9 mouse cellular contexts compared by ENCODE assay signal in the genomic region with DNA sequence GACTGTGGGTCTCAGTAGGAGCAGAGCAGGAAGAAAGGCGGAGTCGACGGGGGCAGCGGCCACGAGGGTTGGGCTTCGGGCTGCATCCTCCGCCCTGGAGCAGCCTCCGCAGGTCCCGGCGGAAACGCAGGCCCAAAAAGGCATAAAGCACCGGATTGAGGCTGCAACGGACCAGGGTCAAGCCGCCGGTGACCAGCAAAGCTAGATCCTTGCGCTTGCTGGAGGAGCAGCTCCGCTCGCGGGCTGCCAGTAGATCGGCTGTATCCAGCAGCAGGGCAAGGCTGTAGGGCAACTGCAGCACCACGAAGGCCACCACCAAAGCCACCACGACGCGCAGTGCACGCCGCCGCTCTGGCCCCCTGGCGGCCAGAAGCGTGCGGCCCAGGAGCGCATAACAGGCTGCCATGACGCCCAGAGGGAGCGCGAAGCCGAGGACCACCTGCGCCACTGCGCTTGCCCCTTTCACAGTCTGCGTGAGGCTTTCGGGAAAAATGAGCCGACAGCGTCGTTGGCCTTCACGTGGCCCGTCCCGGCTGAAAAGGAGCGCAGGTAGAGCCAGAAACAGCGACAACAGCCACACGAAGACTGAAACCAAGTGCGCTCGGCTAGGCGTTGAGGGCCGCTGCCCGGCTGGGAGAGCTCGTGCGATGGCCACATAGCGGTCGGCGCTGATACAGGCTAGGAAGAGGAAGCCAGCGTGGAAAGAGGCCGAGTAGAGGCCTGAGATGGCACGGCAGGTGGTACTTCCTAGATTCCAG. TPM values are rescaled to one million over a fixed set of nuclear protein-coding genes. Genes with fewer than 3 reads are reported as not detected.
DNase-seq lines count a peak whose midpoint lies in the region; ATAC-seq and TF ChIP-seq lines count a peak whose summit lies in the region.
"Had no signal": no experiment of that assay in that cellular context is flagged by ENCODE, and none has a peak within 500 bp of the region (broad histone marks: within the 10 kb centered on the region; RNA-seq: fewer than 3 reads in every experiment).

No protein-coding gene starts in this region.

- H3K9ac ChIP-seq in limb, embryonic 13.5 days, result peak overlapping the region; percentile 63
- H3K9ac ChIP-seq in midbrain, embryonic 12.5 days (replicated peaks), result peak overlapping the region; percentile 54

- intact Hi-C loops in left cerebral cortex, adult 2 months (cut with DNase I), result loop anchor here (10.0 kb wide), 1 partner anchor 169 kb away; the partner anchor contains the start of gene Atp6v0a1
- intact Hi-C loops in gastrocnemius, postnatal 36 days (cut with DNase I), result loop anchor here (5.0 kb wide), 1 partner anchor 57 kb away; the partner anchor contains the start of genes Retreg3 and Tubg1

- H3K27me3 ChIP-seq in limb, embryonic 13.5 days, result peaks cover 79% of the 10 kb centered on the region
- H3K27me3 ChIP-seq in midbrain, embryonic 12.5 days, result peaks cover 83% of the 10 kb centered on the region
- H3K27me3 ChIP-seq: Patski had no signal

- peak overlapping the region; percentile 72 for H3K27ac ChIP-seq in left cerebral cortex, adult 2 months
- H3K27ac ChIP-seq in cortical plate, adult 2 months (ENCODE audit: insufficient read depth, low read length), result no peak overlapping the region
- no peak overlapping the region for H3K27ac ChIP-seq in limb, embryonic 13.5 days
- H3K27ac ChIP-seq in midbrain, embryonic 12.5 days (replicated peaks), result peak overlapping the region; percentile 52

- TF ChIP-seq CTCF in left cerebral cortex, adult 2 months (IDR thresholded peaks at IDR 0.05), result peak; percentile 96
- peak; percentile 45; the same call in 1 of the 2 replicates for TF ChIP-seq CTCF in cortical plate, adult 2 months (IDR thresholded peaks at IDR 0.05; ENCODE audit: extremely low read depth, insufficient read depth, low read length)

- peak; percentile 63 to 64 for DNase-seq in left cerebral cortex, adult 2 months (ENCODE audit: extremely low spot score in 1 of 2, low spot score in 2 of 2)
- no peak for DNase-seq in left cerebral cortex, adult 11 months (ENCODE audit: low spot score)
- DNase-seq in gastrocnemius, postnatal 36 days, result peak; percentile 78 to 81
- peak; percentile 88 for DNase-seq in induced T-regulatory cell, adult 2 months (ENCODE audit: low read depth)
- DNase-seq in spleen, postnatal 36 days (ENCODE audit: low spot score in 2 of 2), result peak; percentile 72 to 80

- H3K4me2 ChIP-seq in limb, embryonic 13.5 days (replicated peaks), result peak overlapping the region; percentile 89
- H3K4me2 ChIP-seq in midbrain, embryonic 12.5 days (replicated peaks), result peak overlapping the region; percentile 59

- no peaks in the 10 kb centered on the region for H3K36me3 ChIP-seq in limb, embryonic 13.5 days
- H3K36me3 ChIP-seq in midbrain, embryonic 12.5 days, result no peaks in the 10 kb centered on the region

- peaks cover 5% of the 10 kb centered on the region for H3K4me1 ChIP-seq in cortical plate, adult 2 months (ENCODE audit: control insufficient read depth, insufficient read depth, low read length)
- peaks cover 76% of the 10 kb centered on the region for H3K4me1 ChIP-seq in limb, embryonic 13.5 days
- H3K4me1 ChIP-seq in midbrain, embryonic 12.5 days, result peaks cover 72% of the 10 kb centered on the region

- TF ChIP-seq POLR2A in cortical plate, adult 2 months (IDR thresholded peaks at IDR 0.05; ENCODE audit: extremely low read depth, insufficient read depth, low read length), result no peak

- no peaks in the 10 kb centered on the region for H3K9me3 ChIP-seq in limb, embryonic 13.5 days
- H3K9me3 ChIP-seq in midbrain, embryonic 12.5 days, result no peaks in the 10 kb centered on the region

- WGBS in limb, embryonic 13.5 days, result under 1% methylated on average over 61 of the region's 61 CpGs
- WGBS in midbrain, embryonic 12.5 days, result under 1% methylated on average over 61 of the region's 61 CpGs

- peak overlapping the region; percentile 34 for H3K4me3 ChIP-seq in left cerebral cortex, adult 2 months
- H3K4me3 ChIP-seq in cortical plate, adult 2 months (ENCODE audit: insufficient read depth, low read length), result peak overlapping the region; percentile 22
- H3K4me3 ChIP-seq in limb, embryonic 13.5 days, result peak overlapping the region; percentile 40
- peak overlapping the region; percentile 36 for H3K4me3 ChIP-seq in midbrain, embryonic 12.5 days

- peak; percentile 48; the same call in 1 of the 2 replicates for ATAC-seq in limb, embryonic 13.5 days (ENCODE audit: low FRiP score, low read depth)
- ATAC-seq in midbrain, embryonic 12.5 days (ENCODE audit: low FRiP score, low read depth), result peak; percentile 60
- ATAC-seq: Patski had no signal

RNA-seq across cellular contexts. Expression of gene Ccr10, which starts 1.4 kb away (rescaled TPM):
- total RNA-seq in left cerebral cortex, adult 2 months (2021), result under 1 TPM in 1 of 2 experiments, not detected in 1; 0.38 TPM
- polyA plus RNA-seq in cortical plate, adult 2 months (2012; rRNA removed), result 0.23 and 0.36 TPM in 2 replicates
- total RNA-seq in gastrocnemius, postnatal 36 days (2021), result not detected
- polyA plus RNA-seq in limb, embryonic 13.5 days (2015; fragmentation: Nextera tagmentation; extraction: Ambion mirVana), result 0.10 TPM in 1 of 2 replicates, not detected in the other
- polyA plus RNA-seq in midbrain, embryonic 12.5 days (2016; fragmentation: Nextera tagmentation; extraction: Ambion mirVana), result 0.10 and 0.17 TPM in 2 replicates

RNA-seq across cellular contexts. Expression of gene Plekhh3, which starts 2.7 kb away (rescaled TPM):
- total RNA-seq in left cerebral cortex, adult 2 months (2021), result 10 to 100 TPM; 13.0 to 13.2 TPM
- polyA plus RNA-seq in cortical plate, adult 2 months (2012; rRNA removed), result 15.1 and 15.8 TPM in 2 replicates
- total RNA-seq in gastrocnemius, postnatal 36 days (2021), result 10 to 100 TPM; 22.4 to 27.6 TPM
- 6.6 and 7.3 TPM in 2 replicates for polyA plus RNA-seq in limb, embryonic 13.5 days (2015; fragmentation: Nextera tagmentation; extraction: Ambion mirVana)
- polyA plus RNA-seq in midbrain, embryonic 12.5 days (2016; fragmentation: Nextera tagmentation; extraction: Ambion mirVana), result 12.3 and 12.6 TPM in 2 replicates

RNA-seq across cellular contexts. Expression of gene Cntnap1, which starts 3.5 kb away (rescaled TPM):
- 100 to 1,000 TPM; 171 to 182 TPM for total RNA-seq in left cerebral cortex, adult 2 months (2021)
- 89.5 and 92.4 TPM in 2 replicates for polyA plus RNA-seq in cortical plate, adult 2 months (2012; rRNA removed)
- 1 to 10 TPM; 1.1 to 2.1 TPM for total RNA-seq in gastrocnemius, postnatal 36 days (2021)
- 0.27 and 0.46 TPM in 2 replicates for polyA plus RNA-seq in limb, embryonic 13.5 days (2015; fragmentation: Nextera tagmentation; extraction: Ambion mirVana)
- 0.74 and 0.94 TPM in 2 replicates for polyA plus RNA-seq in midbrain, embryonic 12.5 days (2016; fragmentation: Nextera tagmentation; extraction: Ambion mirVana)

RNA-seq across cellular contexts. Expression of gene Tubg2, which starts 18.1 kb away (rescaled TPM):
- total RNA-seq in left cerebral cortex, adult 2 months (2021), result 10 to 100 TPM; 51.4 to 52.9 TPM
- polyA plus RNA-seq in cortical plate, adult 2 months (2012; rRNA removed), result 57.9 and 61.0 TPM in 2 replicates
- total RNA-seq in gastrocnemius, postnatal 36 days (2021), result 1 to 10 TPM; 2.3 to 2.6 TPM
- 7.3 and 7.4 TPM in 2 replicates for polyA plus RNA-seq in limb, embryonic 13.5 days (2015; fragmentation: Nextera tagmentation; extraction: Ambion mirVana)
- polyA plus RNA-seq in midbrain, embryonic 12.5 days (2016; fragmentation: Nextera tagmentation; extraction: Ambion mirVana), result 9.0 and 10.3 TPM in 2 replicates

RNA-seq across cellular contexts. Expression of gene Ezh1, which starts 52.5 kb away (rescaled TPM):
- 10 to 100 TPM; 56.9 to 62.1 TPM for total RNA-seq in left cerebral cortex, adult 2 months (2021)
- 51.9 and 53.2 TPM in 2 replicates for polyA plus RNA-seq in cortical plate, adult 2 months (2012; rRNA removed)
- 10 to 100 TPM; 20.5 to 23.8 TPM for total RNA-seq in gastrocnemius, postnatal 36 days (2021)
- polyA plus RNA-seq in limb, embryonic 13.5 days (2015; fragmentation: Nextera tagmentation; extraction: Ambion mirVana), result 14.6 and 17.5 TPM in 2 replicates
- polyA plus RNA-seq in midbrain, embryonic 12.5 days (2016; fragmentation: Nextera tagmentation; extraction: Ambion mirVana), result 12.6 and 14.4 TPM in 2 replicates

Comparison
In these comparisons a context has a peak if more than half of its experiments do, and no peak if none do; other contexts are left out.
1. H3K27ac ChIP-seq: peak in left cerebral cortex, adult 2 months (single experiment) and midbrain, embryonic 12.5 days (single experiment); none in cortical plate, adult 2 months (single experiment) and limb, embryonic 13.5 days (single experiment).
2. RNA of gene Cntnap1, which starts 3.5 kb away (polyA plus RNA-seq): 89.5 to 92.4 TPM in cortical plate, adult 2 months; 0.74 to 0.94 TPM in midbrain, embryonic 12.5 days and 0.27 to 0.46 TPM in limb, embryonic 13.5 days; every median in the first group is over 10 times any median in the second.
3. Peak in every context shown above with its lines, with median percentiles within 50 percentile points of each other: H3K4me3 ChIP-seq.